Mouse (Mus musculus): ENCODE results near the gene Casp1. TPM values are rescaled to one million over a fixed set of nuclear protein-coding genes. Genes with fewer than 3 reads are reported as not detected.

The Casp1 gene
- polyA plus RNA-seq, 1 experiment from 2014 or later: 2.5 TPM

GRCm38 (mm10) chr9:5347381-5347780 lies 49.1 kb downstream of the Casp1 start:
- Histone ChIP-seq H3K4me2 (ENCODE audit: low read depth, low read length) (no peak overlapping the region), H3K4me1 (ENCODE audit: control insufficient read depth, insufficient read depth, low read length) (no peaks in the 10 kb centered on the region), H3K9me3 (replicated peaks; ENCODE audit: control insufficient read depth, low read length) (no peaks in the 10 kb centered on the region), H3K9ac (ENCODE audit: low read length) (no peak overlapping the region), H3K36me3 (ENCODE audit: control insufficient read depth, insufficient read depth, low read length) (no peaks in the 10 kb centered on the region), H3K4me3 (replicated peaks; ENCODE audit: low read length) (no peak overlapping the region), H3K27me3 (ENCODE audit: control insufficient read depth, insufficient read depth, low read length) (no peaks in the 10 kb centered on the region), H3K27ac (ENCODE audit: low read length) (no peak overlapping the region)
- no peak for ATAC-seq (ENCODE audit: insufficient read depth, low FRiP score)
- 83% methylated on average over 4 of the region's 4 CpGs for WGBS

GRCm38 (mm10) chr9:5353673-5354072 lies 55.4 kb downstream of the Casp1 start:
- ATAC-seq (ENCODE audit: insufficient read depth, low FRiP score): no peak
- H3K9me3 ChIP-seq (replicated peaks; ENCODE audit: control insufficient read depth, low read length): no peaks in the 10 kb centered on the region
- no peak overlapping the region for H3K4me3 ChIP-seq (replicated peaks; ENCODE audit: low read length)
- WGBS: 70% methylated on average over 2 of the region's 2 CpGs
- H3K4me1 ChIP-seq (ENCODE audit: control insufficient read depth, insufficient read depth, low read length): no peaks in the 10 kb centered on the region
- no peak overlapping the region for H3K4me2 ChIP-seq (ENCODE audit: low read depth, low read length)
- no peaks in the 10 kb centered on the region for H3K27me3 ChIP-seq (ENCODE audit: control insufficient read depth, insufficient read depth, low read length)
- H3K36me3 ChIP-seq (ENCODE audit: control insufficient read depth, insufficient read depth, low read length): no peaks in the 10 kb centered on the region
- H3K9ac ChIP-seq (ENCODE audit: low read length): no peak overlapping the region
- H3K27ac ChIP-seq (ENCODE audit: low read length): no peak overlapping the region

- H3K9me3 ChIP-seq (replicated peaks; ENCODE audit: control insufficient read depth, low read length): no peaks in the 10 kb centered on the region
- no peak overlapping the region for H3K9ac ChIP-seq (ENCODE audit: low read length)
- no peaks in the 10 kb centered on the region for H3K4me1 ChIP-seq (ENCODE audit: control insufficient read depth, insufficient read depth, low read length)
- H3K4me2 ChIP-seq (ENCODE audit: low read depth, low read length): no peak overlapping the region
- no peaks in the 10 kb centered on the region for H3K27me3 ChIP-seq (ENCODE audit: control insufficient read depth, insufficient read depth, low read length)
- H3K27ac ChIP-seq (ENCODE audit: low read length): no peak overlapping the region
- H3K4me3 ChIP-seq (replicated peaks; ENCODE audit: low read length): no peak overlapping the region
- H3K36me3 ChIP-seq (ENCODE audit: control insufficient read depth, insufficient read depth, low read length): no peaks in the 10 kb centered on the region
- no peak for ATAC-seq (ENCODE audit: insufficient read depth, low FRiP score)
Observed at GRCm38 (mm10) chr9:5356801-5357200, 58.5 kb downstream of the Casp1 start.

Other genes starting within 250 kb of the Casp1 start
- 1.3 and 2.1 TPM in 2 replicates for gene Casp4, start 10.3 kb downstream of the Casp1 start, polyA plus RNA-seq (2015; fragmentation: Nextera tagmentation; extraction: Ambion mirVana)
- 8.1 and 8.3 TPM in 2 replicates for gene Casp12, start 46.9 kb downstream of the Casp1 start, polyA plus RNA-seq (2015; fragmentation: Nextera tagmentation; extraction: Ambion mirVana)

All from stomach, embryonic 16.5 days (tissue).